Mouse (Mus musculus) NIH3T3 (cell line): ENCODE data around the gene Mafb.

Experiments
- DNase-seq: peaks from one replicate; pipeline ENCODE4 v3.0.0-alpha.2; 2012; ENCODE audit warnings: low read depth

Mafb gene

GRCm38 (mm10) chr2:160327167-160327566 is 39.7 kb downstream of the Mafb start:
- DNase-seq, result no peak

- DNase-seq, result no peak
Measured at GRCm38 (mm10) chr2:160325105-160325644, 41.7 kb downstream of the Mafb start.

DNA sequence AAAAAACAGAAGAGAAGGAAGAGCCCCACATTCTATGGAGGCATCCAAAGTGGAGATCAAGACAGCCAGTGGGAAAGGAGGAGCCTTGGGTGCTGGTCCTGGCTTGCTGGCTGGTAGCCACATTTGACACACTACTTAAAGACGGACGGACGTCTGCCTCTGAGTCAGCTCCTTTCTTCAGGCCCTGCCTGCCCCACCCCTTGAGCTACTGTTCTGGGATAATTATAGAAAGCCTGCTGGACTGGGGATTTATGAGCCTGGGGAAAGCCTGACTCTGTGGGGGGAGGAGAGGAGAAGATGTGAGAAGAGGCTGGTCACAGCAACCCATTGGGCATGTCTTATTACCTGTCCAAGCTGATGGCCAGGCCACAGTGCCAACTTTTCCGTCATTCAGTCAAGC is 45.0 kb downstream of the Mafb start:
- peak; percentile 38 for DNase-seq

DNA sequence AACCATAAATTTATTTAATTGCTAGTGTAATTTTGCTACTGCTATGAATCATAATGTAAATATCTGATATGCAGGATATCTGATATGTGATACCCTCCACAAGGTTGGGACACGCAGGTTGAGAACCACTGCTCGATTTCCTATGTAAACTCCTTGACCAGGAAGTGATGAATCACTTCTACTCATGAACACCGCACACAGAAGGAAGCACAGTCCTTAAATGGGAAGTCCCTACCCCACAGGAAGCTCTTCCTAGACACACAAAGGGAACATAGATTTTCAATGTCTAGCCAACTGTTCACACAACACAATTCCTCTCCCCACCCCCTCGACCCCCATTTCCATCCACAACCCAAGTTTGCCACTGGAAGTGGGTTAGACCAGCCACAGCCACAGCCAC is 48.6 kb downstream of the Mafb start:
- no peak for DNase-seq
